Mouse (Mus musculus): Measurements from ENCODE around the gene Crispld2.

The Crispld2 gene

DNA sequence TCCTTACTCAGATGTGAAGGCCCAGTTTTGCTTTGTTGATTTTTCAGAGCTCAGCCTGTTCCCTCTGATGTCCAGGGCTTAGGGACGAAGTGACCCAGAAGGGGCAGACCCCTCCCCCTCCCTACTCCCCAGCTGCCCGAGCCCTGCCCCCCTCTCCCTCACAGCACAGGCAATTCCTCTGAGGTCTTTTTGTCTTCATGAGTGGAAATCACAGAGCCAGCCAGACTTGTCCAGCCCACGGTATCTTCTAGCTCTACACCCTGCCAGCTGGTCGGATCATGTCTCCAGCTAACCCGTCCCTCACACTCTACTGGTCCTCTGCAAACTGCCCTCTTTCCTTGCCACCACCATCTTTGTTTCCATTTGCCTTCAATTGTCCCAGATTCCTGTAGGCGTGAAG, 42.2 kb downstream of the Crispld2 start:
- peak; percentile 66 for DNase-seq (ENCODE audit: inconsistent ontology term)

DNA sequence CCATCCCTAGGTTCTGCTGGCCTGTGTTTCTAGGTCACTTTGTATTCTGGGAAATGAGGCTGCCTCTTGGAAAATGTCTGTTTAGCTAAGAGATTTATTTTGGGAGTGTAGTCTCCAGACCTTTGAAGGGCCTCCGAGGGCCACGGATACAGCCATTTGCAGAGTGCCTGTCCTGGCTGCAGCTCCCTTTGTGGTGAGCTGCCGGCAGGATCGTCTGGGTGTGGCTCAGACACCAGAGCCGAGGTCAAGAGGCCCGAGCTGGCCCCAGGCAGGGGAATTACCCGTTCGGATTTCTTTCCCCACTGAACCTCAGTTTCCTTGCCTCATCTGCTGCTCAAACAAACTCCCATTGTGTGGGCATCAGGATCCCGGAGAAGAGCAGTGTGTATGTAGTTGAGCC, 43.9 kb downstream of the Crispld2 start:
- DNase-seq (ENCODE audit: inconsistent ontology term): peak; percentile 43

- no peak for DNase-seq (ENCODE audit: inconsistent ontology term)
Observed at GRCm38 (mm10) chr8:120036578-120036977, 44.3 kb downstream of the Crispld2 start.

GRCm38 (mm10) chr8:120037199-120037598, 45.0 kb downstream of the Crispld2 start:
- DNase-seq (ENCODE audit: inconsistent ontology term): no peak

DNA sequence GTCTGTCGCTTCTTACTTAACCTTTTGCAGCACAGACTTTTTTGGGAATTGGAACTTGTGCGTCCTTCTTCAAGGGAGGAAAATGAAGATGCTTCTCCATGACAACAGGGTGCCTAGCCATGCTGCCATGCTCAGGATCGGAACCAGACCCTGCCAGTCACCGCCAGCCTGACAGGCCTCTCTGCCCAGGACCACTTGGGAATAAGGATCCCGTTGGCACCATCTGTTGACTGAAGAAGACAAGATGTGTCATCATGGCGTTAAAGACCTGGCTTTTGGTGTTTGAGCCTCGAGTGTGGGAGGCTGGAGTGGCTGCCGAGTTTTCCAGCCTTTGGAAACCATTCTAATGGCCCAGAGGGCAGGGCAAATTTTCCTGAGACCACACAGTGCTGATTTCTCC, 45.4 kb downstream of the Crispld2 start:
- DNase-seq (ENCODE audit: inconsistent ontology term): no peak

DNA sequence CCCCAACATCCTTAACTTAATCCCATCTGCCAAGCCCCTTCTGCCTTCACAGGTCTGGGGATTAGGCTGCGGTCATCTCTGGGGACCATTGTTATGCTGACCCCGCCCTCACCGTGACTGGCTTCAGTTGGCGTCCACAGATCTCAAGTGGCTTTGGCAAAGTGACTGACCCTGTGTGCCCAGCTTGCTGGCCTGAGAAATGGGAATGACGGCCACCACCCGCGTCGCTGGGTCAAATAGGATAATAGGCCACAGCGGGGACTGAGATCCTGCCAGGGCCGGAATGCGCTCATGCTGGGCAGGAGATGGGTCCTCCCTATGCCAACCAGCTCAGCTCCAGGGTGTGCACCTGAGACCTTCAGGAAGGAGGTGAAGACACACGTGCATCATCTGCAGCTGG, 46.5 kb downstream of the Crispld2 start:
- DNase-seq (ENCODE audit: inconsistent ontology term): no peak

- DNase-seq (ENCODE audit: inconsistent ontology term): peak; percentile 62
Observed at GRCm38 (mm10) chr8:120039313-120039919, 47.2 kb downstream of the Crispld2 start.

GRCm38 (mm10) chr8:120040861-120041260, 48.6 kb downstream of the Crispld2 start:
- no peak for DNase-seq (ENCODE audit: inconsistent ontology term)

GRCm38 (mm10) chr8:120042542-120043312, 50.5 kb downstream of the Crispld2 start:
- DNase-seq (ENCODE audit: inconsistent ontology term): no peak

DNA sequence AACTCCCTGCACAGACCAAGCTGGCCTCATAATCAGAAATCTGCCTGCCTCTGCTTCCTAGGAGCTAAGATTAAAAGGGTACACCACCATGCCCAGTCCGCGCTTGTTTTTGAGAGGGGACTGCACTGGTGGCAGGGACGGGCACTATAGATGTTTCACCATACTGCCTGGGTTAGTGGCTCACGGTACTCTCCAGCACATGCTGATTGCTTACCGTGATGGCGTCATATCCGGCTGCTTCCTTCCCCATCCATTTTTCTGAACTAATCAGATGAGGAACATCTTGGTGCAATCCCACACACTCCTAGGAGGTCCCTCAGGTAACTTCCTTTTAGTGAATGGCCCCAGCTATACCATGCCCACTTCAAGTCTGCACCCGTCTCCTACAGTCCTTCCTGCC, 52.7 kb downstream of the Crispld2 start:
- DNase-seq (ENCODE audit: inconsistent ontology term): no peak

GRCm38 (mm10) chr8:120045471-120045870, 53.2 kb downstream of the Crispld2 start:
- DNase-seq (ENCODE audit: inconsistent ontology term): no peak

GRCm38 (mm10) chr8:120046258-120047020, 54.2 kb downstream of the Crispld2 start:
- peak; percentile 95 for DNase-seq (ENCODE audit: inconsistent ontology term)

- no peak for DNase-seq (ENCODE audit: inconsistent ontology term)
Observed at GRCm38 (mm10) chr8:120049949-120050348, 57.7 kb downstream of the Crispld2 start.

DNA sequence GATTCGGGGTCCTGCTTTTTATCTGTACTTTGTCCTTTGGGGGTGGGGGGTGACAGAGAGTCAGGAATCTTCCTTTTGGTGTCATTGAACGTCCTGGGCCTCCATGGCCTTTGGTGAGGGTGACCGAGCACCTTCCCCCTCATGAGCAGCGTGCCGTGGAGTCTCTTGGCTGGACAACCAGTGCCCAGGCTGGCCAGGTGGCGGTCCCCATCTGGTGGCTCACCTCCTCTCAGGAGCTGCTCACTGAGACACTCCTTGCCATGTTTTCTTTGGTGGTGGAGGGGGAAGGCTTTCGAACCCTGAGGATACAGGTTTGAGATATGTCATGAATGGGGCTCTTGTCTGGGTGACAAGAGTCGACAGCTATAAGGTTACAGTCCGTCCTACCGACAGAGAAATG, 58.1 kb downstream of the Crispld2 start:
- DNase-seq (ENCODE audit: inconsistent ontology term): no peak

DNA sequence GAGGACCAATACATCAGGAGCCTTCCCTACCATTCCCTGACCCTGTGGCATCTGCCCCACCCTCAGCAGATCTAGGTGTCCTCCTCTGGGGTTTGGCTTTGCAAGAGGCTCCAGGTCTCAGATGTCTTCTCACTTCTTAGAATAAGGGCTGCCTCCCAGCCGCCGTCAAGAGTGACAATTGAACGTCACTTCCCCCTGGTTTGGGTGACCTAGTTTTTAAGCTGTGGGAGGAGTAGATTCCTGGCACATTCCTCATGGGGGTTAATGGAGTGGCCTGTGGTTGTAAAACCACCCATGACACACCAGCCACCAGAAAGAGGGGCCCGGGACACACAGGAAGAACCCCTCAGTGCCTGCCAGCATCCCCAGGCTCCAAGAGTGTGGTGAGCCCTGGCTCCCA, 58.8 kb downstream of the Crispld2 start:
- DNase-seq (ENCODE audit: inconsistent ontology term): peak; percentile 91

DNA sequence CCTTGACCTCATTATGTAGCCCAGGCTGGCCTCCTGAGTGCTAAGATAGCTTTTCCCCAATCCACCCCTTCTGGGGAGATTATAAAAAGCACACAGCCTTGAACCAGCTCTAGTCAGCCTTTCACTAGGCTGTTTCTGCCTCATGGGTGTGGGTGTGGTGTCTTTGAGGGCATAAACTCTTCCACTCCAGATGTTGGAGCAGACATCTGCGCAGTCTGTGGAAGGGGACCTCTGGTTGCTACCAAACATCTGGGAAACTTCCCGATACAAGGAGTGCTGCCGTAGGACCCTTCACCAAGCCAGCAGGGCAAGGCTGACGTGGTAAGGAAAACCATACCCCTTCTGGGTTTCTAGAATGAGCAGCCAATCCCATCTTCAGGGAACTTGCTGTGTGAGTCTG, 59.7 kb downstream of the Crispld2 start:
- DNase-seq (ENCODE audit: inconsistent ontology term): no peak

DNA sequence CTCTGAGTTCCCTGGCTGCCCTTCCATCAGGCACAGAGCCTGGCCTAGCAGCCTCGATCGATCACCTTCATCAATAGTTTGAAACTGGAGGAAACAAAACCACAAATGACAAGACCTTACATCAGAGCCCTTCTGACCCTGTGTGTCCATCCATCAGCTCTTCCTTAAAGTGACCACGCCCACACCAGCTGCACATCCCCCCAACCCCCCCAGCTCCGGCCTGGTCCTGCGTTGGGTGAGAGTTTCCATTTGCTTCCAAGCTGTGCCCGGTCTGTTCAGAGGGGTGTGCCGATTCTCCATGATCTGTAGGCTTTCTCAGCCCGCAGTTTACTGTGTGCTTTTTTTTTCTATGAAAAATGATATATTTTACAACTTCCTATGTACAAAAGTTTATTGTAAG, 60.1 kb downstream of the Crispld2 start:
- DNase-seq (ENCODE audit: inconsistent ontology term): no peak

- no peak for DNase-seq (ENCODE audit: inconsistent ontology term)
Observed at GRCm38 (mm10) chr8:120054833-120055232, 62.6 kb downstream of the Crispld2 start.

- no peak for DNase-seq (ENCODE audit: inconsistent ontology term)
Observed at GRCm38 (mm10) chr8:120057078-120057477, 64.8 kb downstream of the Crispld2 start.

GRCm38 (mm10) chr8:120062742-120063141, 70.5 kb downstream of the Crispld2 start:
- DNase-seq (ENCODE audit: inconsistent ontology term): no peak

GRCm38 (mm10) chr8:120063326-120063725, 71.1 kb downstream of the Crispld2 start:
- DNase-seq (ENCODE audit: inconsistent ontology term): no peak

DNA sequence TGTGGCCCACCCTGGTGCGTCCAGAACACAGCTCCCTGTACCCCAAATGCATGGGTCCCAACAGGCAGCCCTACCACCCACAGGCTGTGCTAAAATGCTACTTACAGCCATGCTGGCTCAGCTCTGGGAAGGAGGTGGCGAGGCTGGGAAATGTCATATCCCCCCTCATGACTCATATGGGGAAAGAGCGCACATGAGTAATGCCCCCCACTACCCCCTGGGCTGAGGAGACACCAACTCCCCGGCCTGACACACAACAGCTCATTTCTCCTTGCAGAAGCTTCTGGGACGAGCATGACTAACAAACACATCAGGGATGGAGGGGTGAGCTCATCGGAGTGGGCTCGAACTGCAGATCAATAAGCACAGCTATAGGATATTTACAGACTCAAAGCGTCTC, 73.4 kb downstream of the Crispld2 start:
- DNase-seq (ENCODE audit: inconsistent ontology term): no peak

GRCm38 (mm10) chr8:120066226-120066625, 74.0 kb downstream of the Crispld2 start:
- DNase-seq (ENCODE audit: inconsistent ontology term): peak; percentile 37
